Mouse (Mus musculus) cerebellum, adult 11 months (tissue): ENCODE results near the gene Zfp335.
"Not testable (repeated sequence)": the region's sequence is repeated elsewhere in the genome, so short reads cannot be mapped to it uniquely, and the experiment has no call there.

ENCODE experiments used
- DNase-seq: peaks from one replicate; pipeline ENCODE4 v3.0.0; 2022

The Zfp335 gene

DNA sequence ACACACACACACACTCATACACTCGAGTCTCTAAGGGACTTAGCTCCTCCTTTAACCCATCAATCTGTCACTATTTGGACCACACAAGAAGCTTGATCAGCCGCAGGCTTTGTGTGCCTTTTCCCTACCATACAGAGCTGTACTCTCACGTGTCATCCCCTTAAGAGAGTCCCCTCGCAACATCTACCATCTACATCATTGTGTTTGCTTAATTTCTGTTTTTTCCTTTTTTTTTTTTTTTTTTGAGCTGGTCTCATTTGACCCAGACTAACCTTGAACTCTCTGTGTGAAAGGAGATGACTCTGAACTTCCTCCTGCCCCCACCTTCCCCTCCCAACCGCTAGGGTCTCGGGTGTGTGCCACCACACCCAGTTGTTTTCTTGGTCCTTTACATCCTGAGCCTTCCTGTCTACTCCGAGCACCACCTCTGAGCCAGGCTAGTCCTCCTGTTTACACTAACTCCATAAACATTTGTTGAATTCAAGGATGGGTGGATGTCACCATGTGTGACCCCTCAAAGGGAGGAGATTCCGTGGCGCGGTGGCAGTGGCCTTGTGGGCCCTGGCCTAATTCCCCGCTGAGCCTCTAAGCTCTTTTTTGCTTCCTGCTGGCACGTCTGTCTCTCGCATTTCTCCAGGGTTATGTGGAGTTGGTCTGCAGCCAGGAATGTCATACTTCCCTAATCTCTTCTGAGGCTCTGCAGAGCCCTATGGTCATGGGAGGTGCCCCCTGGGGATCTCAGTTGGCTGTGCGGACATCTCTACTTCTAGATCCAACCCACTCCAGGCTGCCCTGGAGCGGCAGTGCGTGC, 44.6 kb downstream of the Zfp335 start:
- DNase-seq, result no peak

DNA sequence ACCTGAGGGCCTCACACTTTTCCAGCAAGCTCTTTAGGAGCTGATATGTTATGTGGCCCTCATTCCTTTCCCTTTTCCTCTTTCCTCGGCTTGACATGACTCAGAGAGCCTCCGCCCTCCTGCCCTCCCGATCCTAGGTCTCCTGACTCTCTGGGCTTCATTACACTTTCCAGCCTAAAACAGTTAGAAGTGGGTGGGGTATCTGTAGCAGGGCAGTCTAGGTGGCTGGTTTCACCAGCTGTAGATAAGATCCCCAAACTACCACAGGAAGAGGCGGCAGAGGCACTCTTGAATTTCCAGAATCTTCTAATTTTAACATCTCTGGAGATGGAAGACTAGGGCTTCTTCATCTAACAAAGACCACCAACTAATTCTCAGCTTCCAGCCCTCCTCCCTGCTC, 47.0 kb downstream of the Zfp335 start:
- no peak for DNase-seq

DNA sequence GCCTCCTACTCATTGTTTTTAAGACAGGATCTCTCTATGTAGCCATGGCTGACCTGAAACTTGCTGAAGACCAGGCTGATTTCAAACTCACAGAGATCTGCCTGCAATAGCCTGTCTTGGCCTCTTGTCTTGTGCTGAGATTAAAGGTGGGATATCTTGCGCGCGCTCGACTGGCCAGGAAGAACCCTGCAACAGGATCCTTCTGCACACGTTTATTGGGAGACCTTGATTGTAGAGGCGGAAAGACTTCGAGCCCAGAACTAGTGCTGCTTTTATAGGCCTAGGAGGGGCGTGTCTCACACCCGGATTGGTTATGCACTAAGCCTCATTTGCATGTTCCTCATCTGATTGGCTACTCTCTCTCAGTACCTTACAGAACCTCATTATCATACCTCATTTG, 48.1 kb downstream of the Zfp335 start:
- not testable (repeated sequence) for DNase-seq

- no peak for DNase-seq
Observed at GRCm38 (mm10) chr2:164862179-164862861, 49.2 kb downstream of the Zfp335 start.

DNA sequence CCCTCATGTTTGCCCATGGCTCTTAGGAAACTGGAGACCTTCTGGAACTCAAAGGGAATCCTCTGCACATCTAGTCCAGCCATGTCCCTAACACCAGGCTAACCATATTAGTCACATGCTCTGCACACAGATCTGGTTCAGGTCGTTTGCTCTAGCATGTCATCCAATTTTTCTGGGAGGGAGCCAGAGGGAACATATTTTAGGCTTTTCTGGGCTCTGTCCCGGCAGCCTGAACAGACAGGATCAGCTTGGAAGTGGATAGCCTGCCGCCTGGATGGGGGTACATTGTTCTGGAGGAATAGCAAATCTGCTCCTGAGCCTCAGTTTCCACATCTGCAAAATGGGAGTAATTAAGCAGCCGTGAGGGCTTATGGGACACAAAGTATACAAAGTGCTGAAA, 50.5 kb downstream of the Zfp335 start:
- no peak for DNase-seq

DNA sequence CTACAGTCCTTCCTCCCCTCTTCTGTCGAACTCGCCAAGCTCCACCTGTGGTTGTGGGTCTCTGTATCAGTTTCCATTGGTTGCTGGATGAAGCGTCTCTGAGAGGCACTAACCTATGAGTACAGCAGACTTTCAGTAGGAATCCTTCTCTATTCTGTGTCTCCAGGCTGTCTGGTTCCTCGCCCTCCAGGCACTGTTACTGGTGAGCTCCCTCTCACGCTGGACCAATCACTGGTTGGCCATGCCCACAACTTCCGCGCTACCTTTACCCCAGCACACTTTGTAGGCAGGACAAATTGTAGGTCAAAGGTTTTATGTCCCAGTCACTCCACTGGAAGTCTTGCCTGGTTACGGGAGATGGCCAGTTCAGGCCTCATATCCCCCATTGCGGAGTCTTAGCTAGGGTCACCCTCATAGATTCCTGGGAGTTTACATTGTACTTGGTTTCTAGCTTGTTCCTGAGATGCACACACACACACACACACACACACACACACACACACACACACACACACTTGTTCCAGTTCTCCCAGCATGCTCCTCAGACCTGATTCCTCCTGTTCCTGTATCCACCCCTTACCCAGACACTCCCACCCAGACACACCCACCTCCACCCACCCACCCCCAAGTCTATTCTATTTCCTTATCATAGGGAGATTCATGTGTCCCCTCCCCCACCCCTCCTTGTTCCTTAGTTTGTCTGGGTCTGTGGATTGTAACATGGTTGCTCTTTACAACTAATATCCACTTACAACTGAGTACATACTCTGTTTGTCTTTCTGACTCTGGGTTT, 51.7 kb downstream of the Zfp335 start:
- no peak for DNase-seq

DNA sequence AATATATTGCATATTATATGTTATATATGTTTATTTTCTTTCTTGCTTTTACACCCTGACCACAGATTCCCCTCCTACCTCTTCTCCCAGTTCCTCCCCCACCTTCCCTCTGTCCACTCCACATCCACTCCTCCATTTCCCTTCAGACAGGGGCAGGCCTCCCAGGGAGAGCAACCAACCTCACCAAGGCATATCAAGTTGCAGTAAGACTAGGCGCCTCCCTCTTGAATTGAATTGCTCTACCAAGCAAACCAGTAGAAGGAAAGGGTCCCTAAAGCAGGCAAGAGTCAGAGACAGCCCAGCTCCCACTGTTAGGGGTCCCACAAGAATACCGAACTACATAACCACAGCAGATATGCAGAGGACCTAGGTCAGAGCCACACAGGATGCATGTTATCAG, 52.4 kb downstream of the Zfp335 start:
- DNase-seq, result no peak

GRCm38 (mm10) chr2:164857842-164858553, 53.6 kb downstream of the Zfp335 start:
- DNase-seq, result no peak

DNA sequence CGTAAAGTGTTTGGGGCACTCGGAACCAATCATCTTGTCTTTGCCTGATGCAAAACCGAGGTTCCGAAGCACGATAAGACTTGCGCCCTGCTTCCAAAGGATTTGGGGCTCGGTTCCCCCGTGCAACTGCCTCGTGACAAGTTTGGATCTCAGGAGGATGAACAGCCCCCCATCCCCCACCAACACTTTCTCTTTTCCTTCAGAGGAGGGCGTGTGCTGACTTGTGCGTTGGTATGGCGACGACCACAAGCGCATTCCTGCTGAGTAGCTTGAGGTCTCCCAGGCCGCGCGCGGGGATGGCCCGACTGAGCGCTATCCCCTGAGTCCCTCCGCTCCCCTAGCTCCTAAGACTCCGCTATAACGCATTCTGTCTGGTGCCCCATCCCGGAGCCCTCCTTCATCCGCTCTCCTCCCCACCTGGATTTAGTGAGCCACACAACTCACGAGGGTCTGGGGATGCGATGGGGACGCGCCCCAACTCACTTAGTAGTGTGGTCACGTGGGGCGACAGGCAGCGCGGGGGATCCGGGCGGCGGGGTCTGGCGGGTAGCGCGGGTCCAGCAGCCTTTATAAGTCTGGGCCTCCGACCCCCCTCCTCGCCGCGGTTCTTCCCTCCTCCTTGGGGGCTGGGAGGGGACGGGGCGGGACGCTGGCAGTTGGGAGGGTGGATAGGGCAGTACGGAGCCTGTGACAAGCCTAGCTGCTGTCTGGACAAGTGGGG, 54.3 kb downstream of the Zfp335 start, which contains the start of gene Pltp:
Gene Pltp (minus strand): TSS at position 611 of the 721 bp plus-strand sequence.
- no peak for DNase-seq

DNA sequence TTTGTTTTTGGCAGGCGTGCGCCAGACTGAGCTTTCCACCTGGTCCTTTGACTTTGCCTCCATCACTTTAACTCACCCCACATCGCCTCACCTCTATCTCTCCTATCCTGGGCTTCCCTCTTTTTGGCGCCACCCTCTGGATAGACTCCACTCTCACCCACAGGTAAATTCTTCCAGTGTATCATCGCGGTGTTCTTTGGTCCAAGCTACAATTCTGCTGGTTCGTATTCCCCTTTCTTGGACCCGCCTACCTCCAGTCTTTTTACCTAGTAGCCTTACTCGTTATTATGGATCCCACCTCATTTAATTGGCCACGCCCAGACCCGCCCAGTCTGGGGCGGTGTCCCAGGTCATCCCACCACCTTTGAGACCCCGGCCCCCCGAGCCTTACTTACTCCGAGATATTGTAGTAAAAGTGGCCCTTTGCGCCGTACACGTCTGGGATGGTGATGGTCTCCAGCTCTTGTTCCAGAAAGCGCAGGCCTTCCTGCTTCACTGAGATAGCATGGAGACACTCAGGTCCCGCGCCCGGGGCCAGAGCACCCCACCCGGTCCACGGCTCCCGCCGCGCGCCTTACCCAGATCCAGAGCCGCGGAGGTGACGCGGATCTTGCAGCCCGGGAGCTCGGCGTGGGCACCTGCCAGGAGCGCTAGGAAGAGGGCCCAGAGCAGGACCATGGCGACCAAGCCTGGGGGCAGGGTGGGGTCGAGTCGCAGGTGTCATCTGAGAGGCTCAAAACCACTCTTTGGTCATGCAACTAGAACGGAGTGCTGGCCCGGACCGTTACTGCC, 55.1 kb downstream of the Zfp335 start:
- no peak for DNase-seq

DNA sequence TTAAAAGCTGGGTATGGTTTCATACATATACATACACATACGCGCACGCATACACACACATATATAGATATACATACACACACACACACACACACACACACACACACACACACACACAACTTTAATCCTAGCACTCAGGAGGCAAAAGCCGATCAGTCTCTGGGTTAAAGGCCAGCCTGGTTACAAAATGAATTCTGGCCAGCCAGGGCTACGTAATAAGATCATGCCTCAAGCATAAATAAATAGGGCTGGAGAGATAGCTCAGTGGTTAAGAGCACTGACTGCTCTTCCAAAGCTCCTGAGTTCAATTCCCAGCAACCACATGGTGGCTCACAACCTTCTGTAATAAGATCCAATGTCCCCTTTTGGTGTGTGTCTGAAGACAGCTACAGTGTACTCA, 56.0 kb downstream of the Zfp335 start:
- not testable (repeated sequence) for DNase-seq

DNA sequence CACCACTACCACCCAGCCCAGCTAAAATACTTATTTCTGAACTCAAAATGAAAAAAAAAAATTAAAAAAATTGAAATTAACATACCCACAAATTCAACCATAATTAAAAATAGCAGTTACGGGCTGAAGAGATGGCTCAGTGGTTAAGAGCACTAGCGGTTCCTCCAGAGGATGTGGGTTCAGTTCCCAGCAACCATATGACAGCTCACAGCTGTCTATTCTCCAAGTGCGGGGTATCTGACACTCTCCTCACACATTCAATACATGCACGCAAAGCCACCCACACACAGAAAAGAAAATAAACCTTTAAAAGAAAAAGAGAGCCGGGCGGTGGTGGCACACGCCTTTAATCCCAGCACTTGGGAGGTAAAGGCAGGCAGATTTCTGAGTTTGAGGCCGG, 61.5 kb downstream of the Zfp335 start:
- DNase-seq, result no peak

- DNase-seq, result no peak
Observed at GRCm38 (mm10) chr2:164845782-164846181, 65.8 kb downstream of the Zfp335 start.
